Mouse (Mus musculus) lung, postnatal 14 days (tissue): ENCODE data around the gene U2surp.
A peak's percentile ranks its signal among the peaks of the same experiment; 100 is the strongest.

Experiments used
- DNase-seq: peaks from one replicate; pipeline ENCODE4 v3.0.0; 2021

The U2surp gene

GRCm38 (mm10) chr9:95450586-95450985, 61.2 kb downstream of the U2surp start:
- no peak for DNase-seq

GRCm38 (mm10) chr9:95442321-95442731, 69.5 kb downstream of the U2surp start:
- peak; percentile 5 for DNase-seq

- DNase-seq: no peak
These were observed 73.9 kb downstream of the U2surp start for GRCm38 (mm10) chr9:95437883-95438282.

GRCm38 (mm10) chr9:95436294-95436613, 75.5 kb downstream of the U2surp start:
- no peak for DNase-seq

DNA sequence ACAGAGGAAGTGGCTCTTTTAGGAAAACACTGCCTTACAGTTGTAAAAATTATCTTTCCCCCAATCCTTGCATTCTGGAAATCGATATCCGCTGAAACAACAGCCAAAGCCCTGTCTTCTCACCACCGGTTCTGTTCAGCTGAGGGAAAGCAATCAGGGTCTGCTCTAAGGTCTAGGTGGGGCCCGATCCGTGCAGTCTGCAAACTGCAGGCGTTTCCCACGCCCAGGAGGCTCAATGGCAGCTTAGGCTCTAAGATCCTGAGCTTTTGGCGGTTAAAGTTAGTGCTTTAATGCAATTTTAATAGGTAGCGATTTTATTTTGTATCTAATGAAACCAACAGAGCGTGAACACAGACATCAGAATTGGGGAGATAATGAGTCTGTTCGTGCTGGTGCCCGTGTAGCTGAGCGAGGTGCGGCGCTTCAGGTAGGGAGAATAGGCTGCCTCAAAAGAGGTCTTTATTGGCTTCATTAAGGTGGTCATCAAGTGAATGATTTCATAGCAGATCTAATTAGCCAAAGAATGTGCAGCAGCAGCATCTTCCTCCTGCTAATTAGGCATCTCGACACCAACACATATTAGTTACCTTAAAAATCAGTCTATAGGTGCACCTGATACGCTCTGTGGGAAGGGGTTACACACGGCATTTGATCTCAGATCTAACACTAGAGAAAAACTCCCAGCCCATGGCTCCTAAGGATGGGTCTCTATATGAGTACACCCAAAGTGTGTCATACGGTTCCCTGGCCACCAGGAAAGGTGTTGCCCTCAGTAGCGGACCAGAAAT, 76.1 kb downstream of the U2surp start:
- no peak for DNase-seq

- DNase-seq: no peak
These were observed 83.5 kb downstream of the U2surp start for GRCm38 (mm10) chr9:95428277-95428676.

GRCm38 (mm10) chr9:95413911-95414310, 97.9 kb downstream of the U2surp start:
- no peak for DNase-seq

- DNase-seq: no peak
These were observed 99.7 kb downstream of the U2surp start for GRCm38 (mm10) chr9:95412047-95412446.

- DNase-seq: peak; percentile 36
These were observed 104.1 kb downstream of the U2surp start for GRCm38 (mm10) chr9:95407586-95408220.
